Mouse (Mus musculus) spleen, adult 2 months (tissue): ENCODE data around the gene Casp2. TPM values are rescaled to one million over a fixed set of nuclear protein-coding genes. Genes with fewer than 3 reads are reported as not detected.

Experiments used
- DNase-seq, 2 experiments: peaks; one replicate each; pipeline versions ENCODE4 v3.0.0 to v3.0.0-alpha.2; 2012 to 2021; ENCODE audit warnings: low spot score in 2 of 2, low read depth in 1 of 2
- H3K27ac ChIP-seq: fragments of 200-500 bp; 2 replicates; pipeline ENCODE4 v1.5.1; 2012; ENCODE audit warnings: low read length, inconsistent platforms; ENCODE audit not compliant: insufficient read depth
- H3K27me3 ChIP-seq: fragments of 200-500 bp; 2 replicates; pipeline ENCODE4 v1.6.1; 2012; ENCODE audit warnings: mild to moderate bottlenecking, moderate library complexity, low read length, inconsistent platforms; ENCODE audit not compliant: control insufficient read depth, insufficient read depth
- H3K36me3 ChIP-seq: fragments of 200-500 bp; 2 replicates; pipeline ENCODE4 v1.6.1; 2012; ENCODE audit warnings: mild to moderate bottlenecking, low read length, inconsistent platforms; ENCODE audit not compliant: control insufficient read depth, insufficient read depth
- H3K4me1 ChIP-seq: fragments of 200-500 bp; 2 replicates; pipeline ENCODE4 v1.6.1; 2011; ENCODE audit warnings: inconsistent platforms; ENCODE audit not compliant: control insufficient read depth, insufficient read depth, insufficient read length
- H3K4me3 ChIP-seq: fragments of 200-500 bp; 2 replicates; pipeline ENCODE4 v1.5.1; 2011; ENCODE audit warnings: mild to moderate bottlenecking, inconsistent platforms; ENCODE audit not compliant: insufficient read depth, insufficient read length; ENCODE audit errors: extremely low read depth
- CTCF ChIP-seq: fragments of 200-500 bp; IDR thresholded peaks from 2 replicates; pipeline ENCODE4 v1.5.1; 2011; ENCODE audit warnings: mild to moderate bottlenecking, inconsistent platforms; ENCODE audit not compliant: insufficient read depth, insufficient read length, insufficient replicate concordance; ENCODE audit errors: extremely low read depth
- POLR2A ChIP-seq: fragments of 200-500 bp; IDR thresholded peaks from 2 replicates; pipeline ENCODE4 v1.6.1; 2011; ENCODE audit warnings: low read depth, low read length, inconsistent platforms
- WGBS: fragments of 180-500 bp; shearing (Covaris S2); methylation state at CpG from one replicate; pipeline ENCODE4 v1.1.7; 2018; 5-methylcytosine and 5-hydroxymethylcytosine counted together
- polyA plus RNA-seq: library from polyadenylated mRNA; depleted of rRNA; stranded (reverse); fragments of >200 nt; gene quantifications from 2 replicates; pipeline ENCODE4 v1.2.3, GENCODE M21; 2012

Casp2 gene
- polyA plus RNA-seq, 1 experiment: 33.6 TPM

DNA sequence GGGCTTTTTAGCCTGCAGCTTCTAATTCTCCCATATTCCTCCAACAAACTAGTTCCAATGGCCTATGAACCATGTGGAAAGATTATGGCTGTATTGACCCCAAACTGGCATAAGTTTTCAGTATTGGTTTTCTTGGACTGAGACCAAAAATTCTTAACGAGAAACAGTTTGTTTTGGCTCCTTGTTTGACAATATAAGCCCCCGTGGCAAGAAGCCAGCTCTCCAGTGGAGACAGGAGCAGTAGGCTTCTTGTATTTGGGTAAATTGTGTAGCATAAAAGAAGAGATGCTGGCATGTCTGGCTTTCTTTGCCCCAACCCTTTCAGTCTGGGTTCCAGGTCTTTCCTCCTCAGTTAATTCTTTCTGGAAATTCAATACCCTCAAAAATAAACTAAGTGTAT lies 11.4 kb downstream of the Casp2 start:
- no peak for DNase-seq
- H3K36me3 ChIP-seq: peaks cover 60% of the 10 kb centered on the region
- no peak overlapping the region for H3K27ac ChIP-seq

DNA sequence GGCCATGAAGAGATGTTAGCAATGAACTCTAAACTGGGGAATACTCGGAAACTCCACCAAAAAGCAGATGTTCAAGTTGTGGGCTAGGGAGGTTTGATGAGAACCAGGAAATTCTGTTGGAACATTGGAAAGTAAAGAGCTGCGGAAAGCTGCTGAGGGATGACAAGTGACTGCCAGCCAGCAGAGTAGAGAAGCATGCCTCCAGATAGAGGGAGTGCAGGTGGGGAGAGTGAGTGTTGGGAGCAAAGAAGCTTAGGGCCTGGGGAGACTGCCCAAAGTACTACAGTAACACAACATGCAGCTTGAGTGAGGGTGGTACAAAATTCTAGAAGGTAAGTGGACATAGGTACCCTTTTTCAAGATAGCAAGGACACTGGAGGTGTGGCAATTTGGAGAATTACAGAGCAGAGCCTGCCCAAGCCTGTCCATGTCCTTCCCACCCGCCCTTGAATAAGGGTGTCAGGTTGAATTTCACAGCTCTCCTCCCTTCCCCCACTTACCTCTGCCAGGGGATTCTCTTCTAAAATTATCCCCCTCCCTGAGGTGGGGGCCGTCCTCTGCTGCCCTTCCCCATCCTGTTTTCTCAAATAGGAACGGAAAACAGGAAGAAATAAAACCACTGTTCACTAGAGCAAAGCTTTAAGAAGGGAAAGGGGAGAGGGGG lies 18.2 kb downstream of the Casp2 start:
- H3K36me3 ChIP-seq: peaks cover 32% of the 10 kb centered on the region
- 61% methylated on average over 5 of the region's 5 CpGs for WGBS
- H3K27ac ChIP-seq: no peak overlapping the region
- H3K4me1 ChIP-seq: no peaks in the 10 kb centered on the region; the same call in 1 of the 2 replicates
- no peak for TF ChIP-seq POLR2A
- TF ChIP-seq CTCF: no peak
- no peaks in the 10 kb centered on the region for H3K27me3 ChIP-seq
- no peak for DNase-seq
- no peak overlapping the region for H3K4me3 ChIP-seq

More for the DNA sequence above, 11.4 kb downstream of the Casp2 start:
- TF ChIP-seq POLR2A (no peak), CTCF (no peak)
- Histone ChIP-seq H3K27me3 (no peaks in the 10 kb centered on the region), H3K4me3 (no peak overlapping the region), H3K4me1 (no peaks in the 10 kb centered on the region)
- WGBS: 82% methylated on average over 2 of the region's 2 CpGs

DNA sequence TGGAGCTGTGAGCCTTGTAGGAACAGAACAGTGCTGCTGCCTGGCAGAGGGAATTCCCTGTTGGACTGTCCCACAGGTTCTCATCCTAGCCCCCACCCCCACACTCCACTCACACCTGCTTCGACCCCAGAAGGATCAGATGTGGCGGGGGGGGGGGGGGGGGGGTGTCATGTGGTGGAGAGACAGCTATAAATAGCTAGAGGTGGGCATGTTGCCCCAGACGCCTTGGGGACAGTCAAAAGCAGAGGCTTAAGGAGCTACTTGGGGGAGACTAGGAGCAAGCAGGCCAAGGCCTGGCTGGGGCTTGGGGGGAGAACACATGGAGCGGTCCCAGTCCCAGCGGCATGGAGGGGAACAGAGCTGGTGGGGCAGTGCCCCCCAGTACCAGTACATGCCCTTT lies 21.7 kb downstream of the Casp2 start, which contains the start of gene Clcn1:
TSS of gene Clcn1 (plus strand) at position 238 of the 400 bp plus-strand sequence.
- DNase-seq: no peak
- 67% methylated on average over 5 of the region's 5 CpGs for WGBS
- Histone ChIP-seq H3K27ac (no peak within 1 kb of the TSS), H3K4me1 (no peaks in the 10 kb centered on the region; the same call in 1 of the 2 replicates), H3K36me3 (peaks cover 12% of the 10 kb centered on the region), H3K4me3 (no peak within 1 kb of the TSS), H3K27me3 (no peaks in the 10 kb centered on the region)
- TF ChIP-seq CTCF (no peak), POLR2A (no peak)

DNA sequence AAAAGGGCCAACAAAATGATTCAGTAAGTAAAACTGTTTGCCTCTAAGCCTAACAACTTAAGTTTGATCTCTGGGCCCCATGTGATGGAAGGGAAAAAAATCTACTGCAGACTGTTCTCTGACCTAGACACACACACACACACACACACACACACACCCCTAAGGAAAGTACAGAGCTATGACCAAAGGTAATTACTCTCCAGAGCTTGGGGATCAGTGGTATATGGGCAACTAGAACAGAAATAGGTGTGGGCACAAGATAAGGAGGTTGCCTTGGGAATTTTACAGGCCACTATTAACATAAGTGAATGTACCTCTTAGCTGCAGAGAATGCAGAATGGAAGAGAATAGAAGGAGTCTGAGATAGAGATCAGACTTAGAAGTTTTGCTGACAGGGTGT lies 22.8 kb downstream of the Casp2 start:
- Histone ChIP-seq H3K4me3 (no peak overlapping the region), H3K27ac (no peak overlapping the region), H3K27me3 (no peaks in the 10 kb centered on the region), H3K4me1 (no peaks in the 10 kb centered on the region; the same call in 1 of the 2 replicates), H3K36me3 (peaks cover 6% of the 10 kb centered on the region)
- no peak for TF ChIP-seq CTCF
- no peak for TF ChIP-seq POLR2A
- DNase-seq: no peak

DNA sequence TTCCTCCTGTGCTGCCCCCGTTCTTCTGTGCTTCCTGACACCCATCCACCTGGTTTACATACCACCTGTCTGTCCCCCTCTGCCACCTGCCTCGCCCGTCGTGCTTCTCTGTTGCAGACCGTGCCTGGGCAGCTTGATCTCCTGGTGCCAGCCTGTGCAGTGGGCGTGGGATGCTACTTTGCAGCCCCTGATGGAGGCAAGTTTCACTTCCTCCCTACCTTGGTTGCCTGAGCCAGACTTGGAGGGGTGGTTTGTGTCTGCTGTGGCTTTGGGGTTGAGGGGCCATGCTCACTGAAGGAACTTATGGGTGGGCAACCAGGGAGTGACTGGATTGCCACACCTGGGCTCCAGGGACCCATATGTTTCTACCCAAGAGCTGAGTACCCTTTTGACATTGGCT lies 28.5 kb downstream of the Casp2 start:
- peak; percentile 5 to 53 for DNase-seq
- TF ChIP-seq CTCF (no peak), POLR2A (no peak)
- Histone ChIP-seq H3K36me3 (no peaks in the 10 kb centered on the region), H3K4me1 (peaks cover 9% of the 10 kb centered on the region; the same call in 1 of the 2 replicates), H3K27me3 (no peaks in the 10 kb centered on the region), H3K4me3 (no peak overlapping the region), H3K27ac (no peak overlapping the region)
- 19% methylated on average over 6 of the region's 6 CpGs for WGBS

DNA sequence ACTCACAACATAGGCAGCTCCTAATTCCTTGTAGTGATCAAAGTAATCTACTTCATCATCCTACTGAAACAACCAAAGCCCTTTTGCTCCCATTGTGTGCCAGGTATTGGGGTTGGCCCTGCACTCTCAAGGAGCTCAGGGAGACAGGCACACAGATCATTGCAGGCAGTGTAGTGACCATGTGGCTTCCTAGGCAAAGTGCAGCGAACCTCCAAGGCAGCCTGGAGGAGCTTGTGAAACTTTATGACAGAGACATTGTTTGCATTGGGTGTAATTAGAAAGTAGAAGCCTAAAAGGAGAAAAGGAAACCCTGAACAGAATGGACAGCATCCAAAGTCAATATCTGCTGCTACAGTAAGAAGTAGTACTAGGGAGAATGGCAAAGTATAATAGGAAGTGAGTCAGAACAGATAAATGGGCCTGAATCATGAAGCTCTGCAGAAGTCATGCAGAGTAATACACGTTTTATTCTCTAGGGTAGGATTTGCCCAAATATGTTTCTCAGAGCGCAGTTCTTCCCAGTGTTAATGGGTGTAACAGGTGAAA lies 30.8 kb downstream of the Casp2 start:
- no peak overlapping the region for H3K27ac ChIP-seq
- no peaks in the 10 kb centered on the region for H3K36me3 ChIP-seq
- no peak for TF ChIP-seq CTCF
- no peak for TF ChIP-seq POLR2A
- H3K4me3 ChIP-seq: no peak overlapping the region
- H3K4me1 ChIP-seq: peaks cover 9% of the 10 kb centered on the region; the same call in 1 of the 2 replicates
- no peak for DNase-seq
- H3K27me3 ChIP-seq: no peaks in the 10 kb centered on the region
- 77% methylated on average over 3 of the region's 3 CpGs for WGBS

DNA sequence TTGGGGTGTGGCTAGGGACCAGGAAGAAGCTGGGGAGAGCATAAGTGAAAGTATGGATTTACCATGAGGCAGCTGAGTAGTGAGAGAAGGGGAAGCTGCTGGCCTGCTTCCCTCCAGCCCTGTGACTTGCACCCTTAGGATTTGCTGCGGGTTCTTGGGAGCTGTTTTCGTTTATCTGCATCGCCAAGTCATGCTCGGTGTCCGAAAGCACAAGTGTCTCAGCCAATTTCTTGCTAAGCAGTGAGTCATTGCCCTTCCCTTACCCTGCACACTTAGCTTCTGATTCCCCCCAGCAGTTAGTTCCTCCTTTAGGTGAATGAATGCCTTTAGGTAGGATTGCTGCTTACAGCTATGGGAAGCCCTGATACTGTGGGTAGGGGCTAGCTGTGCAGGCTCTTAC lies 34.6 kb downstream of the Casp2 start:
- no peaks in the 10 kb centered on the region for H3K4me1 ChIP-seq
- no peak for TF ChIP-seq CTCF
- no peak for TF ChIP-seq POLR2A
- 47% methylated on average over 5 of the region's 5 CpGs for WGBS
- no peak overlapping the region for H3K27ac ChIP-seq
- no peak overlapping the region for H3K4me3 ChIP-seq
- H3K27me3 ChIP-seq: no peaks in the 10 kb centered on the region
- no peak for DNase-seq
- H3K36me3 ChIP-seq: no peaks in the 10 kb centered on the region
